ENCODE assay signal across 10 mouse cellular contexts in the genomic region with DNA sequence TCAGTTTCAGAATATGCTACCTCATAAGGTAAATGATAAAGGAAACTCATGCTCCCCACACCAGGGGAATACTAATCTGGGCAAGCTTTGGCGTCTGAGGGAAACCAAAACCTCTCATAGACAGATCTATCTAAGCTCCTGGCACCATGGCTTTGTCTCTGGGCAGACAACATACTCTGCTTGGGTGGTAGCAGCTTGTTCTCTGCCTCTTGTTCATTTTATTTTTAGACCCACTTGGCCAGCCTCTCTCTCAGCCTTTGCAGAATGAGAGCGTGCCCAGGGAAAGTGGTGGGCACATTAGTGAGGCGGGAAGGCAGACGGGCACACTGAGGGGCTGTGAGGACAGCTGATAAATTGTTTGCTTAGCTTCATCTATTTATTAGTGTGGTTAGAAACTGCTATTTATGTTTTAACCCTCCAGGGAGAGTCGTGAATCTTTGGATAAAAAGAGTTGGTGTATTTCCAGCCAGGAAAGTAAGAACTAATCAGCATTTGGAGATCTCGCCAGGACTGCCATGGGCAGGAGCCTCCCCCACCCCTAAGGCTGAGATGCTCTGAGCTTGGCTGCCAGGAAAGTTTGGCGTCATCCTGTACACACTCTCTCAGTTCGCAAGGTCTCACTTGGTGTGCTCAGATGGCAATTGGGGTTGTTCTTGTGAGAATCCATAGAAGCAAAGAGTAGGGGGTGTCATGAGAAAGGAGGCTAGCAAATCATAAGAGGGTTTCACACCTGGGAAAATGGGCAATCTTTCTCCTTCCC.
DNase-seq lines count a peak whose midpoint lies in the region; ATAC-seq lines count a peak whose summit lies in the region.
"Had no signal": no experiment of that assay in that cellular context is flagged by ENCODE, and none has a peak within 500 bp of the region (broad histone marks: within the 10 kb centered on the region; RNA-seq: fewer than 3 reads in every experiment).

No protein-coding gene starts in this region.

- no peak overlapping the region for H3K9ac ChIP-seq in heart, embryonic 15.5 days

- H3K4me2 ChIP-seq in heart, embryonic 15.5 days = no peak overlapping the region

- peak; percentile 11 for DNase-seq in heart, adult 8-10 months (ENCODE audit: low spot score)
- DNase-seq in heart, postnatal 25 days (ENCODE audit: low spot score) = no peak
- DNase-seq in cerebellum, adult 9-10 months = peak; percentile 16
- DNase-seq in left cerebral cortex, postnatal 14 days (ENCODE audit: low spot score in 2 of 2) = peak; percentile 7 to 31
- DNase-seq in gastrocnemius, adult 8-10 months (ENCODE audit: low spot score in 2 of 2) = no peak
- DNase-seq in thymus, postnatal 4 days = no peak
- no peak for DNase-seq in embryo, embryonic 11 days
- DNase-seq: thymus, adult 18-20 months had no signal

- no peaks in the 10 kb centered on the region for H3K9me3 ChIP-seq in heart, embryonic 15.5 days (replicated peaks)

- intact Hi-C loops in heart, postnatal 25 days (cut with DNase I) = loop anchor here (10.0 kb wide), 1 partner anchor 85 kb away; no protein-coding TSS in a partner anchor
- intact Hi-C loops in left cerebral cortex, postnatal 14 days (cut with DNase I) = loop anchor here (10.0 kb wide), 1 partner anchor 155 kb away; a partner anchor contains a TSS

- no peaks in the 10 kb centered on the region for H3K36me3 ChIP-seq in heart, embryonic 15.5 days

- 44% methylated on average over 8 of the region's 8 CpGs for WGBS in heart, embryonic 15.5 days

- H3K27me3 ChIP-seq in heart, embryonic 15.5 days = no peaks in the 10 kb centered on the region

- H3K4me3 ChIP-seq in heart, embryonic 15.5 days = no peak overlapping the region

- ATAC-seq in heart, embryonic 15.5 days (replicated peaks; ENCODE audit: insufficient number of reproducible peaks, insufficient read depth, low FRiP score, low read depth) = peak; percentile 55
- ATAC-seq: inflammation-experienced regulatory T-cells, adult 6 months had no signal

- peak overlapping the region; percentile 71 for H3K27ac ChIP-seq in heart, embryonic 15.5 days

- peaks cover 12% of the 10 kb centered on the region for H3K4me1 ChIP-seq in heart, embryonic 15.5 days (replicated peaks)

Comparison
In these comparisons a context has a peak if more than half of its experiments do, and no peak if none do; other contexts are left out.
1. DNase-seq: peak in heart, adult 8-10 months (single experiment), cerebellum, adult 9-10 months (single experiment) and left cerebral cortex, postnatal 14 days (2 of 2); none in heart, postnatal 25 days (single experiment), gastrocnemius, adult 8-10 months (0 of 2), thymus, postnatal 4 days (single experiment) and embryo, embryonic 11 days (single experiment).